Mouse (Mus musculus) testis, adult 2 months (tissue): ENCODE measurements at regions not wholly inside any gene's neighbourhood (a gene's known extent, or its start where the extent isn't known, plus 50 kb on each side); places are given as distances from the start of the nearest gene placed in this dataset.

Experiments used
- H3K27ac ChIP-seq: fragments of 200-500 bp; 2 replicates; pipeline ENCODE4 v1.5.1; 2012; ENCODE audit warnings: low read depth, low read length; ENCODE audit not compliant: control insufficient read depth, insufficient read depth
- H3K27me3 ChIP-seq: fragments of 200-500 bp; 2 replicates; pipeline ENCODE4 v1.6.1; 2012; ENCODE audit warnings: mild to moderate bottlenecking, low read length, moderate library complexity; ENCODE audit not compliant: control insufficient read depth, insufficient read depth
- H3K36me3 ChIP-seq: fragments of 200-500 bp; 2 replicates; pipeline ENCODE4 v1.6.1; 2012; ENCODE audit warnings: mild to moderate bottlenecking, low read length; ENCODE audit not compliant: control insufficient read depth, insufficient read depth
- H3K4me1 ChIP-seq: fragments of 200-500 bp; 2 replicates; pipeline ENCODE4 v1.6.1; 2012; ENCODE audit warnings: low read length; ENCODE audit not compliant: control insufficient read depth, insufficient read depth
- H3K4me3 ChIP-seq: fragments of 200-500 bp; 2 replicates; pipeline ENCODE4 v1.5.1; 2012; ENCODE audit warnings: low read depth, mild to moderate bottlenecking, low read length, moderate library complexity, mixed read lengths; ENCODE audit not compliant: control insufficient read depth
- CTCF ChIP-seq: fragments of 200-500 bp; IDR thresholded peaks from 2 replicates; pipeline ENCODE4 v1.5.1; 2012; ENCODE audit warnings: low read depth, mild to moderate bottlenecking, inconsistent platforms, low read length, moderate library complexity; ENCODE audit not compliant: control insufficient read depth, insufficient read depth, insufficient replicate concordance
- POLR2A ChIP-seq: fragments of 200-500 bp; IDR thresholded peaks from 2 replicates; pipeline ENCODE4 v1.6.1; 2012; ENCODE audit warnings: low read depth, mild to moderate bottlenecking, inconsistent platforms, low read length, moderate library complexity; ENCODE audit not compliant: control insufficient read depth

DNA sequence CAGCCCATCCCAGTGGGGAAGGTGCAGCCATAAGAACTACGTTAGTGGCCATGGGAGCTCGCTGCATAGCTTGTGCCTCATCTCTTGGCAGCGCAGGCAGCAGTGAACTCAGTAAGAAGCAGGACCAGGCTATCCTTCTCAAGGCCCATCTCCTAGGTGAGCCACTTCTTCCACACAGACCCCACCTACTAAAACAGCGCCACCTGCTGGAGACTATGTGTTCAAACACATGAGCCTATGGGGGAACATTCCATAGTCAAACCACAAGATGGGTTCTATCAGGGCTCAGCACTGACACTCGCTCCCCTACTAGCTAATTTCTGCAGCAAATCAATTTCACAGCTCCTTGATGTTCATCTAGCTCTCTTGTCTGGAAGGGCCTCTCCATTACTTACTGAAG is 369.2 kb downstream of the Cd83 start:
- Histone ChIP-seq H3K36me3 (no peaks in the 10 kb centered on the region), H3K27ac (no peak overlapping the region), H3K27me3 (no peaks in the 10 kb centered on the region), H3K4me3 (no peak overlapping the region), H3K4me1 (no peaks in the 10 kb centered on the region)
- no peak for TF ChIP-seq POLR2A
- TF ChIP-seq CTCF: peak; percentile 39; the same call in 1 of the 2 replicates

DNA sequence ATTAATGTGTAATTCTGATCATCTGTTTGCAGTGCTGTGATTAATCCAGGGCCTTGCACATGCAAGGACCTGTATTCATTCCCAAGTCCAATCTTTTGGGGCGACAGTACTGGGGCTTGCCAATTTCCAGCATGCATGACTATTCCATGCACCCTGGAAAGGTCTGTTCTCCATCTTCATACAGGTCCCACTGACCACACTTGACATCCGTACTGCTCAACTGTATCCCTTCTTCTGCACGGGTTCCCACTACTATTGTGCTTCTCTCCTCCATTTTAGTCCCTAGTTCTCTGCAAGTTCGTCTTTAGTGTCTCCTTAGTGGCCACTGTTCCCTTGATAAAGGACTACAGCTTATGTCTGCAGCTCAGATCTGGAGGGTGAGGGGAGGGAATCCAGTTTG is 371.4 kb downstream of the Cd83 start:
- Histone ChIP-seq H3K27me3 (no peaks in the 10 kb centered on the region), H3K4me3 (no peak overlapping the region), H3K36me3 (no peaks in the 10 kb centered on the region), H3K4me1 (no peaks in the 10 kb centered on the region), H3K27ac (no peak overlapping the region)
- TF ChIP-seq POLR2A (no peak), CTCF (no peak)

DNA sequence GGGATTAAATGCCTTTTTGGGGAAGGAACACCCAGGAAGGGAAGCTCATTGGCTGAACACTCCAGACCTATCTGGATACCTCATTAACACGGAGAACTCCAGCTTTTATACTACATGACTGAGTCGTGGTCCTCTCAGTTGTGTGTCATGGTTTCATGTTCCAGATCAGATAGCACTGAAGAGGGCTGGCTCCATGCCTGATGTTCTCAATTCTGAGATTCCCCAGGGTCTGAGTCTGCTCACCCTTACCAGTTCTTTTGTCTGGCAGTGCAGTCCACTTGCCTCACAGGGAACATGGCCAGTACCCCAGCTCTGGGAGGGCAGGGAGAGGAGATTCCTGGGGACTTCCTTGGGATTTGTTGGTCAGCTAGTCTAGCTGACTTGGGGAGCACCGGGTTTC is 372.0 kb downstream of the Cd83 start:
- Histone ChIP-seq H3K4me1 (no peaks in the 10 kb centered on the region), H3K36me3 (no peaks in the 10 kb centered on the region), H3K27ac (no peak overlapping the region), H3K27me3 (no peaks in the 10 kb centered on the region), H3K4me3 (no peak overlapping the region)
- TF ChIP-seq CTCF (no peak), POLR2A (no peak)

DNA sequence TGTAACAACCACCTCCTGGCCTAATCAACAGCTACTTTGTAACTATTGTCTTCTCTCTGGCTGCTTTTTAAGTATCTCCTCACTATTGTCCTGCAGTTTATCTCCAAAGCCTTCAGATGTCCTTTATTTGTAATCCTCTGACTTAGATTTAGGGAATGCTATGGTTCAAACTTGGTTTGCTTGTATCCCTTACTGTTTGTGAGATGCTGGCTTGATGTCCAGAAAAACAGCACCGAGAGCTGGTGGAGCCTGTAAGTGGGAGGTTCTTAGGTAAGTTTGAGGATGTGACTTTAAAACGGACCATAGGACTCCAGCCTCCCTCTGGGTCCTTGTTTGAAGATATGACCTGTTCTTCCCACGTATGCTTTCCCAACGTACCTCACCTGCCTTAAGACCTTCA is 372.7 kb downstream of the Cd83 start:
- Histone ChIP-seq H3K27me3 (no peaks in the 10 kb centered on the region), H3K27ac (no peak overlapping the region), H3K36me3 (no peaks in the 10 kb centered on the region), H3K4me3 (no peak overlapping the region), H3K4me1 (no peaks in the 10 kb centered on the region)
- no peak for TF ChIP-seq CTCF
- TF ChIP-seq POLR2A: no peak

DNA sequence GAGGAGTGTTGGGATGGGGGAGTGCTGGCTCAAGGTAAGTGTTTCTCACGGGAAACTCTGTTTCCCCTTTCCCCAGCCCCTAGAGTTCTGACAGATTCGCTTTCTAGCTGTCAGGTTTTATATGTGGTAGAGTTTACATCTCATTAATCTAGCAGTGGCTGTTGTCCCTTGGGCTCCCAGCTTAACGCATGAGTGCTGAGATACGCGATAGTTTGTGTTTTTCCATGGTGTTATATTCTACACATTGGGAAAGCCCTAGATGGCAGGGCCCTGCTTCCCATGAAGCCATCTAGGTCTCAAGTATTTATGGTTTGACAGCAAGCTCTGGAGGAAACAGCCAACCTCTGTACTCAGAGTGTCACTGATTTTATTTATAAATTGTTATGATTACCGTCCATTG is 373.8 kb downstream of the Cd83 start:
- TF ChIP-seq CTCF (no peak), POLR2A (no peak)
- H3K4me1 ChIP-seq: no peaks in the 10 kb centered on the region
- no peaks in the 10 kb centered on the region for H3K27me3 ChIP-seq
- H3K36me3 ChIP-seq: no peaks in the 10 kb centered on the region
- H3K27ac ChIP-seq: no peak overlapping the region
- H3K4me3 ChIP-seq: no peak overlapping the region

DNA sequence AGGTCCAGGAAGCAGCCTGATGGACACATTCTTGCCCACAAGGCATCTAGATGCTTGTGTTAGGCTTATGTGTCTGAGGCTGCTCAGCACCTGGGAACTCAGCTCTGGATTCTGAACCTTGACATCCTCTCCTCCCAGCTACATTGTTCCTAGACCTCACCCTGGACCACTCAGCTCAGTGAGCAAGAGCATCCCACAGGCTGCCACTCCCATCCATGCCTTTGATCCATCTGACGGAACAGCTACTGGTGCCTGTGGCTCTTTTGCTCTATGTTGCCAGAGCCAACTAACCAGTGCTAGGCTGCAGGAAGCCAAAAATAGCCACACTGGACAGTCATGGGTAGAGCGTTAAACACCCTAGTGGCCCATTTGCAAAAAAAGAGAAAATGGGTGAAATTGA is 374.8 kb downstream of the Cd83 start:
- Histone ChIP-seq H3K4me3 (no peak overlapping the region), H3K27ac (no peak overlapping the region), H3K27me3 (no peaks in the 10 kb centered on the region), H3K36me3 (no peaks in the 10 kb centered on the region), H3K4me1 (no peaks in the 10 kb centered on the region)
- TF ChIP-seq CTCF (no peak), POLR2A (no peak)

DNA sequence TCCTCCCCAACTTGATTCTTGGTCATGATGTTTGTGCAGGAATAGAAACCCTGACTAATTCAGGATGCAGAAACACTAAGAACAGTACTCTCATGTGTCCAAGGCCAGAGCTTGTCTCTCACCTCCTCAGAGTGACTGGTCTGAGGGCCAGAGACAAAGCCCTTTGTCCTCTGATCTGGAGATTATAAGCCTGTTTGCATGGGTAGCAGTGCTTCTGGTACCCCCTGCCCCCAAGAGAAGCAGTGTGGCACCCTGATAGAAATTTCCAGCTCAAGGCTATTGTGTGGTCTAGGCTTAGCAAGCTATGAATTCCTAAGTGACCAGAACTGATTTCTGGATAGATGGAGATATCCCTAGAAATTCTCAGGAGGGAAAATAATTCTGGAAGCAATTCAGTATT is 380.2 kb downstream of the Cd83 start:
- Histone ChIP-seq H3K27me3 (no peaks in the 10 kb centered on the region), H3K4me1 (no peaks in the 10 kb centered on the region), H3K36me3 (no peaks in the 10 kb centered on the region), H3K4me3 (no peak overlapping the region), H3K27ac (no peak overlapping the region)
- TF ChIP-seq POLR2A: no peak
- TF ChIP-seq CTCF: no peak

DNA sequence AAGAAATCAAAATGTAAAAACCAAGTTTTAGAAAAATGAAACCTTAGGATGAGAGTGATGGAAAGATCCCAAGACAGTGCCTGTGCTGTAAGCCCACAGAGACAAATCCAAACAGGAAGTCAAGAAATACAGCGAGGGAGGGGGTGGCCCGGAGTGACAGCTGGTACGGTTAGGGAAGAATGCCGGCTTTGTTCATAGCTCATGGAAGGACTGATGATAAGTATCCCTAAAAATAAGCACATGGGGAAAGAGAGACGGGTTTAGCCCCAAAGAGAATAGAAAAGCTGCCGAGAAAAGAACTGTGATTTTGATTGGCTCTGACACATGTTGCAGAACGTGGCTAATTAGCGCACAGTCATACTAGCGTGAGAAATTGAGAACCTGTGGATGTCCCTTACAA is 382.6 kb downstream of the Cd83 start:
- TF ChIP-seq POLR2A (no peak), CTCF (no peak)
- H3K27ac ChIP-seq: no peak overlapping the region
- H3K27me3 ChIP-seq: no peaks in the 10 kb centered on the region
- no peaks in the 10 kb centered on the region for H3K4me1 ChIP-seq
- no peak overlapping the region for H3K4me3 ChIP-seq
- H3K36me3 ChIP-seq: no peaks in the 10 kb centered on the region
